Mouse (Mus musculus) heart, postnatal 25 days (tissue): ENCODE measurements around the gene Brd7. TPM values are rescaled to one million over a fixed set of nuclear protein-coding genes. Genes with fewer than 3 reads are reported as not detected.

Experiments
- DNase-seq: peaks from one replicate; pipeline ENCODE4 v3.0.0; 2022; ENCODE audit warnings: low spot score
- intact Hi-C: fragments of 180-260 bp; cut with DNase I; formaldehyde crosslinking; loops from one replicate; pipeline ENCODE4 v1.15.1; 2025
- total RNA-seq, 2 experiments: library from RNA; stranded (reverse); gene quantifications; 2 replicates each; pipeline ENCODE4 v1.2.3; 2021

Brd7 gene
- total RNA-seq: 10 to 100 TPM; 83.5 to 88.0 TPM

- intact Hi-C loops: loop anchor here (2.0 to 5.0 kb wide), 2 partner anchors 259 to 335 kb away; partner anchors contain the start of gene Cyld
- DNase-seq: peak; percentile 67
These were observed at the start of gene Brd7 for GRCm38 (mm10) chr8:88361708-88362428. Gene Brd7 (minus strand): TSS chr8:88362194.

GRCm38 (mm10) chr8:88411461-88411860 lies 49.5 kb upstream of the Brd7 start:
- DNase-seq: no peak
- intact Hi-C loops: no loop called here

- DNase-seq: no peak
- intact Hi-C loops: no loop called here
These were observed 47.5 kb upstream of the Brd7 start for GRCm38 (mm10) chr8:88409401-88409940.

GRCm38 (mm10) chr8:88407716-88408115 lies 45.7 kb upstream of the Brd7 start:
- no peak for DNase-seq
- intact Hi-C loops: no loop called here

- intact Hi-C loops: no loop called here
- DNase-seq: no peak
These were observed 36.1 kb upstream of the Brd7 start for GRCm38 (mm10) chr8:88398060-88398459.

- intact Hi-C loops: no loop called here
- no peak for DNase-seq
These were observed 31.3 kb upstream of the Brd7 start for GRCm38 (mm10) chr8:88393298-88393697.

- intact Hi-C loops: no loop called here
- DNase-seq: no peak
These were observed 28.8 kb upstream of the Brd7 start for GRCm38 (mm10) chr8:88390749-88391148.

- no peak for DNase-seq
- intact Hi-C loops: no loop called here
These were observed 26.8 kb upstream of the Brd7 start for GRCm38 (mm10) chr8:88388691-88389239.

- intact Hi-C loops: no loop called here
- no peak for DNase-seq
These were observed 25.9 kb upstream of the Brd7 start for GRCm38 (mm10) chr8:88387874-88388273.

- no peak for DNase-seq
- intact Hi-C loops: no loop called here
These were observed 21.2 kb upstream of the Brd7 start for GRCm38 (mm10) chr8:88383164-88383556.

- intact Hi-C loops: no loop called here
These were observed 20.5 kb upstream of the Brd7 start for GRCm38 (mm10) chr8:88382311-88383163.

GRCm38 (mm10) chr8:88380497-88380896 lies 18.5 kb upstream of the Brd7 start:
- intact Hi-C loops: no loop called here
- DNase-seq: peak; percentile 23

More at GRCm38 (mm10) chr8:88382311-88383163, 20.5 kb upstream of the Brd7 start:
- no peak for DNase-seq

GRCm38 (mm10) chr8:88376836-88377582 lies 15.0 kb upstream of the Brd7 start:
- no peak for DNase-seq
- intact Hi-C loops: no loop called here

- intact Hi-C loops: no loop called here
- no peak for DNase-seq
These were observed 9.5 kb upstream of the Brd7 start for GRCm38 (mm10) chr8:88371522-88371921.

GRCm38 (mm10) chr8:88369805-88370204 lies 7.8 kb upstream of the Brd7 start:
- DNase-seq: no peak
- intact Hi-C loops: no loop called here

GRCm38 (mm10) chr8:88369221-88369620 lies 7.2 kb upstream of the Brd7 start:
- intact Hi-C loops: no loop called here
- DNase-seq: no peak

GRCm38 (mm10) chr8:88362446-88363150 lies 604 bp upstream of the Brd7 start:
- no peak for DNase-seq
- intact Hi-C loops: loop anchor here (2.0 to 5.0 kb wide), 2 partner anchors 258 to 335 kb away; partner anchors contain the start of gene Cyld

- intact Hi-C loops: loop anchor here (5.0 kb wide), 1 partner anchor 336 kb away; the partner anchor contains the start of gene Cyld
- DNase-seq: no peak
These were observed 818 bp downstream of the Brd7 start for GRCm38 (mm10) chr8:88361044-88361707.
